Mouse (Mus musculus) cortical plate, adult 2 months (tissue): Measurements from ENCODE around the gene Psmg3. TPM values are rescaled to one million over a fixed set of nuclear protein-coding genes. Genes with fewer than 3 reads are reported as not detected.
A peak's percentile ranks its signal among the peaks of the same experiment; 100 is the strongest.

Experiments
- H3K27ac ChIP-seq: fragments of 200-500 bp; 2 replicates; pipeline ENCODE4 v1.5.1; 2012; ENCODE audit warnings: low read length, control low read depth, inconsistent platforms; ENCODE audit not compliant: insufficient read depth
- H3K4me1 ChIP-seq: fragments of 200-500 bp; 2 replicates; pipeline ENCODE4 v1.6.1; 2011; ENCODE audit warnings: low read length; ENCODE audit not compliant: control insufficient read depth, insufficient read depth
- H3K4me3 ChIP-seq: fragments of 200-500 bp; 2 replicates; pipeline ENCODE4 v1.5.1; 2011; ENCODE audit warnings: mild to moderate bottlenecking, low read length, control low read depth; ENCODE audit not compliant: insufficient read depth
- CTCF ChIP-seq: fragments of 200-500 bp; IDR thresholded peaks from 2 replicates; pipeline ENCODE4 v1.5.1; 2011; ENCODE audit warnings: mild to moderate bottlenecking, control low read depth, low read length; ENCODE audit not compliant: insufficient read depth; ENCODE audit errors: extremely low read depth
- POLR2A ChIP-seq: fragments of 200-500 bp; IDR thresholded peaks from 2 replicates; pipeline ENCODE4 v1.6.1; 2011; ENCODE audit warnings: mild to moderate bottlenecking, low read length, control low read depth; ENCODE audit not compliant: insufficient read depth; ENCODE audit errors: extremely low read depth
- polyA plus RNA-seq: library from polyadenylated mRNA; depleted of rRNA; stranded (reverse); fragments of >200 nt; gene quantifications from 2 replicates; pipeline ENCODE4 v1.2.3, GENCODE M21; 2012; rRNA removed

Psmg3 gene
- polyA plus RNA-seq, result 30.5 and 32.9 TPM in 2 replicates

- peak; percentile 81 for TF ChIP-seq POLR2A
- TF ChIP-seq CTCF, result no peak
- Histone ChIP-seq H3K27ac (no peak within 1 kb of the TSS), H3K4me1 (peaks cover 4% of the 10 kb centered on the region), H3K4me3 (peak within 1 kb of the TSS; percentile 68)
These were observed at the start of gene Psmg3, which contains the start of gene Gm26938 for GRCm38 (mm10) chr5:139826357-139827055. TSS of gene Psmg3 (minus strand) at chr5:139826885. TSS of gene Gm26938 (minus strand) at chr5:139826407.

GRCm38 (mm10) chr5:139871526-139871925, 44.8 kb upstream of the Psmg3 start:
- Histone ChIP-seq H3K27ac (no peak overlapping the region), H3K4me1 (no peaks in the 10 kb centered on the region)
- TF ChIP-seq CTCF, result no peak
- no peak for TF ChIP-seq POLR2A

GRCm38 (mm10) chr5:139870886-139871285, 44.2 kb upstream of the Psmg3 start:
- Histone ChIP-seq H3K27ac (no peak overlapping the region), H3K4me3 (no peak overlapping the region), H3K4me1 (no peaks in the 10 kb centered on the region)
- no peak for TF ChIP-seq POLR2A
- no peak for TF ChIP-seq CTCF

More at GRCm38 (mm10) chr5:139871526-139871925, 44.8 kb upstream of the Psmg3 start:
- no peak overlapping the region for H3K4me3 ChIP-seq

GRCm38 (mm10) chr5:139862759-139863158, 36.1 kb upstream of the Psmg3 start:
- no peak overlapping the region for H3K4me3 ChIP-seq
- no peak overlapping the region for H3K27ac ChIP-seq
- no peak for TF ChIP-seq POLR2A
- TF ChIP-seq CTCF, result no peak
- H3K4me1 ChIP-seq, result no peaks in the 10 kb centered on the region

- Histone ChIP-seq H3K4me3 (no peak overlapping the region), H3K27ac (no peak overlapping the region), H3K4me1 (no peaks in the 10 kb centered on the region)
- TF ChIP-seq CTCF (no peak), POLR2A (no peak)
These were observed 33.8 kb upstream of the Psmg3 start for GRCm38 (mm10) chr5:139860328-139861104.

GRCm38 (mm10) chr5:139849626-139850320, 23.1 kb upstream of the Psmg3 start:
- Histone ChIP-seq H3K4me1 (0 out of 2 replicates have a peak, but pooled peaks cover 1% of the 10 kb centered on the region), H3K4me3 (no peak overlapping the region), H3K27ac (no peak overlapping the region)
- TF ChIP-seq POLR2A, result no peak
- TF ChIP-seq CTCF, result no peak

- Histone ChIP-seq H3K27ac (no peak overlapping the region), H3K4me3 (no peak overlapping the region), H3K4me1 (no peaks in the 10 kb centered on the region)
- TF ChIP-seq CTCF (no peak), POLR2A (no peak)
These were observed 12.5 kb upstream of the Psmg3 start for GRCm38 (mm10) chr5:139839142-139839541.

- H3K4me1 ChIP-seq, result no peaks in the 10 kb centered on the region
- no peak overlapping the region for H3K4me3 ChIP-seq
- TF ChIP-seq POLR2A (no peak), CTCF (peak; percentile 33; the same call in 1 of the 2 replicates)
These were observed 11.8 kb upstream of the Psmg3 start for GRCm38 (mm10) chr5:139838476-139838892.

GRCm38 (mm10) chr5:139835706-139836105, 9.0 kb upstream of the Psmg3 start:
- Histone ChIP-seq H3K4me1 (no peaks in the 10 kb centered on the region), H3K27ac (no peak overlapping the region), H3K4me3 (no peak overlapping the region)
- TF ChIP-seq CTCF, result no peak
- no peak for TF ChIP-seq POLR2A

More at GRCm38 (mm10) chr5:139838476-139838892, 11.8 kb upstream of the Psmg3 start:
- no peak overlapping the region for H3K27ac ChIP-seq

- Histone ChIP-seq H3K4me3 (no peak overlapping the region), H3K27ac (no peak overlapping the region), H3K4me1 (no peaks in the 10 kb centered on the region)
- TF ChIP-seq CTCF (no peak), POLR2A (no peak)
These were observed 5.4 kb upstream of the Psmg3 start for GRCm38 (mm10) chr5:139832125-139832524.
